Mouse (Mus musculus) hindbrain, embryonic 16.5 days (tissue): ENCODE results near the gene Taf15. TPM values are rescaled to one million over a fixed set of nuclear protein-coding genes. Genes with fewer than 3 reads are reported as not detected.

Source experiments
- ATAC-seq: fragments of 200-750 bp; cut with Nextera tagmentation; 2 replicates; pipeline ENCODE4 v1.8.0; 2017; ENCODE audit warnings: moderate TSS enrichment, moderate library complexity
- H3K27ac ChIP-seq: fragments of 300-500 bp; sonication (generic); 2 replicates; pipeline ENCODE4 v1.5.1; 2014; ENCODE audit warnings: low read depth, mild to moderate bottlenecking, control low read depth, low read length, moderate library complexity
- H3K27me3 ChIP-seq: fragments of 300-500 bp; sonication (generic); replicated peaks from 2 replicates; pipeline ENCODE4 v1.6.1; 2014; ENCODE audit warnings: low read length; ENCODE audit not compliant: control insufficient read depth, insufficient read depth
- H3K36me3 ChIP-seq: fragments of 300-500 bp; sonication (generic); 2 replicates; pipeline ENCODE4 v1.6.1; 2014; ENCODE audit warnings: mild to moderate bottlenecking, low read length, moderate library complexity, mixed read lengths; ENCODE audit not compliant: control insufficient read depth, insufficient read depth
- H3K4me1 ChIP-seq: fragments of 300-500 bp; sonication (generic); 2 replicates; pipeline ENCODE4 v1.6.1; 2014; ENCODE audit warnings: low read depth, low read length; ENCODE audit not compliant: control insufficient read depth, insufficient read depth
- H3K4me2 ChIP-seq: fragments of 300-500 bp; sonication (generic); 2 replicates; pipeline ENCODE4 v1.6.1; 2014; ENCODE audit warnings: mild to moderate bottlenecking, low read length, control low read depth, moderate library complexity
- H3K4me3 ChIP-seq: fragments of 300-500 bp; sonication (generic); 2 replicates; pipeline ENCODE4 v1.5.1; 2014; ENCODE audit warnings: mild to moderate bottlenecking, low read length, control low read depth, moderate library complexity
- H3K9ac ChIP-seq: fragments of 300-500 bp; sonication (generic); 2 replicates; pipeline ENCODE4 v1.6.1; 2014; ENCODE audit warnings: low read depth, mild to moderate bottlenecking, control low read depth, low read length, moderate library complexity
- H3K9me3 ChIP-seq: fragments of 300-500 bp; sonication (generic); 2 replicates; pipeline ENCODE4 v1.6.1; 2014; ENCODE audit warnings: mild to moderate bottlenecking, low read length, moderate library complexity; ENCODE audit not compliant: control insufficient read depth
- WGBS: fragments of 180-500 bp; shearing (Covaris S2); extraction: QIAGEN DNeasy Blood & Tissue Kit; methylation state at CpG from one replicate; pipeline ENCODE4 v1.1.7; 2014; 5-methylcytosine and 5-hydroxymethylcytosine counted together
- polyA plus RNA-seq: library from polyadenylated mRNA; unstranded; fragments of >200 nt; fragmentation: Nextera tagmentation; extraction: Ambion mirVana; gene quantifications from 2 replicates; pipeline ENCODE4 v1.2.1, GENCODE M21; 2015

The Taf15 gene
- polyA plus RNA-seq, 1 experiment from 2014 or later = 9.4 TPM

- no peak for ATAC-seq
- peaks cover 10% of the 10 kb centered on the region for H3K4me1 ChIP-seq
- no peak overlapping the region for H3K27ac ChIP-seq
- H3K4me2 ChIP-seq = no peak overlapping the region
- no peaks in the 10 kb centered on the region for H3K36me3 ChIP-seq
- no peak overlapping the region for H3K4me3 ChIP-seq
- H3K27me3 ChIP-seq = no peaks in the 10 kb centered on the region; the same call in 1 of the 2 replicates
- no peaks in the 10 kb centered on the region for H3K9me3 ChIP-seq
- no peak overlapping the region for H3K9ac ChIP-seq
- 89% methylated on average over 3 of the region's 3 CpGs for WGBS
Observed at GRCm38 (mm10) chr11:83468765-83469164, 4.1 kb upstream of the Taf15 start.

- H3K27ac ChIP-seq = no peak overlapping the region
- no peak for ATAC-seq
- 0 out of 2 replicates have a peak, but pooled peaks cover under 1% of the 10 kb centered on the region for H3K36me3 ChIP-seq
- H3K4me1 ChIP-seq = peaks cover 20% of the 10 kb centered on the region
- H3K9me3 ChIP-seq = no peaks in the 10 kb centered on the region
- H3K4me2 ChIP-seq = peak overlapping the region; percentile 74
- no peak overlapping the region for H3K9ac ChIP-seq
- H3K4me3 ChIP-seq = no peak overlapping the region
- H3K27me3 ChIP-seq = no peaks in the 10 kb centered on the region; the same call in 1 of the 2 replicates
- 88% methylated on average over 2 of the region's 2 CpGs for WGBS
Observed at GRCm38 (mm10) chr11:83471766-83472165, 1.1 kb upstream of the Taf15 start.

- under 1% methylated on average over 45 of the region's 52 CpGs for WGBS
- ATAC-seq = peak; percentile 89
- H3K4me3 ChIP-seq = peak overlapping the region; percentile 88
Observed at GRCm38 (mm10) chr11:83473235-83474016, 540 bp downstream of the Taf15 start.

GRCm38 (mm10) chr11:83491488-83491887 is 18.6 kb downstream of the Taf15 start:
- no peak for ATAC-seq
- no peak overlapping the region for H3K9ac ChIP-seq
- peaks cover 8% of the 10 kb centered on the region for H3K36me3 ChIP-seq
- 93% methylated on average over 4 of the region's 4 CpGs for WGBS
- H3K27ac ChIP-seq = no peak overlapping the region
- H3K27me3 ChIP-seq = no peaks in the 10 kb centered on the region
- peaks cover 3% of the 10 kb centered on the region; the same call in 1 of the 2 replicates for H3K4me1 ChIP-seq
- no peak overlapping the region for H3K4me3 ChIP-seq
- no peaks in the 10 kb centered on the region for H3K9me3 ChIP-seq
- no peak overlapping the region for H3K4me2 ChIP-seq

More at GRCm38 (mm10) chr11:83473235-83474016, 540 bp downstream of the Taf15 start:
- Histone ChIP-seq H3K4me2 (peak overlapping the region; percentile 88), H3K9ac (peak overlapping the region; percentile 95), H3K9me3 (no peaks in the 10 kb centered on the region), H3K27me3 (no peaks in the 10 kb centered on the region; the same call in 1 of the 2 replicates), H3K27ac (peak overlapping the region; percentile 99), H3K36me3 (0 out of 2 replicates have a peak, but pooled peaks cover 3% of the 10 kb centered on the region), H3K4me1 (peaks cover 20% of the 10 kb centered on the region)

GRCm38 (mm10) chr11:83495571-83495970 is 22.7 kb downstream of the Taf15 start:
- peaks cover 3% of the 10 kb centered on the region; the same call in 1 of the 2 replicates for H3K4me1 ChIP-seq
- WGBS = 63% methylated on average over 2 of the region's 2 CpGs
- H3K9ac ChIP-seq = no peak overlapping the region
- H3K36me3 ChIP-seq = peaks cover 3% of the 10 kb centered on the region; the same call in 1 of the 2 replicates
- H3K4me2 ChIP-seq = no peak overlapping the region
- H3K4me3 ChIP-seq = no peak overlapping the region
- no peak for ATAC-seq
- no peak overlapping the region for H3K27ac ChIP-seq
- H3K27me3 ChIP-seq = no peaks in the 10 kb centered on the region
- no peaks in the 10 kb centered on the region for H3K9me3 ChIP-seq

- no peak for ATAC-seq
- Histone ChIP-seq H3K4me3 (no peak overlapping the region), H3K4me2 (no peak overlapping the region), H3K4me1 (no peaks in the 10 kb centered on the region), H3K27me3 (no peaks in the 10 kb centered on the region), H3K36me3 (peaks cover 19% of the 10 kb centered on the region), H3K27ac (no peak overlapping the region), H3K9ac (no peak overlapping the region), H3K9me3 (no peaks in the 10 kb centered on the region)
- WGBS = 89% methylated on average over 5 of the region's 5 CpGs
Observed at GRCm38 (mm10) chr11:83504308-83504707, 31.4 kb downstream of the Taf15 start.

- no peak overlapping the region for H3K27ac ChIP-seq
- no peak for ATAC-seq
- no peak overlapping the region for H3K4me3 ChIP-seq
- H3K9me3 ChIP-seq = no peaks in the 10 kb centered on the region
- H3K9ac ChIP-seq = no peak overlapping the region
- H3K4me2 ChIP-seq = no peak overlapping the region
- no peaks in the 10 kb centered on the region for H3K27me3 ChIP-seq
- peaks cover 6% of the 10 kb centered on the region for H3K36me3 ChIP-seq
- no peaks in the 10 kb centered on the region for H3K4me1 ChIP-seq
Observed at GRCm38 (mm10) chr11:83509521-83509920, 36.6 kb downstream of the Taf15 start.

GRCm38 (mm10) chr11:83517153-83517552 is 44.3 kb downstream of the Taf15 start:
- Histone ChIP-seq H3K9me3 (no peaks in the 10 kb centered on the region), H3K27me3 (no peaks in the 10 kb centered on the region), H3K4me3 (no peak overlapping the region), H3K36me3 (no peaks in the 10 kb centered on the region), H3K4me2 (no peak overlapping the region), H3K4me1 (no peaks in the 10 kb centered on the region), H3K27ac (no peak overlapping the region), H3K9ac (no peak overlapping the region)
- ATAC-seq = no peak

- H3K27me3 ChIP-seq = no peaks in the 10 kb centered on the region
- no peaks in the 10 kb centered on the region for H3K9me3 ChIP-seq
- H3K27ac ChIP-seq = no peak overlapping the region
- no peak overlapping the region for H3K9ac ChIP-seq
- H3K4me2 ChIP-seq = no peak overlapping the region
- H3K4me3 ChIP-seq = no peak overlapping the region
- no peaks in the 10 kb centered on the region for H3K4me1 ChIP-seq
- no peak for ATAC-seq
- 67% methylated on average over 6 of the region's 6 CpGs for WGBS
- H3K36me3 ChIP-seq = 0 out of 2 replicates have a peak, but pooled peaks cover 2% of the 10 kb centered on the region
Observed at GRCm38 (mm10) chr11:83518371-83518770, 45.5 kb downstream of the Taf15 start.
